8 mouse cellular contexts compared by ENCODE assay signal in the genomic region with DNA sequence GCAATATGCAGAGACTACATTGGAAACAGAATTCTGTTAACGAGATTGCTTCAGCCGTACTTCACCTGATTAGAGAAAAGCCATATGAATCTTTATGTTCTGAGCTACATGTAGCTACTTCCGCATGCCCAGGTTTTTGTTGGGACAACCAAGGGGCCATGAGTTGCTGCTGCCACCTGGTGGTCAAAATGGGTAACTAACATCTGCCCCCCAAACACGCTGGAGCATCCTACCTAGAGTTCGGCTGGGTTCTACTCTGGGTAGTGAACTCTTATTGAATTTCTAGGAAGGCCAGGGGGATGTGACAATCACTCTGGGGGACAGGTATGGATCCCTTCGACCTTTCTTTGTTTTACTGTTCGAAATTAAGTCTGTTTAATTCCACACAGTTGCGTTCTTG. TPM values are rescaled to one million over a fixed set of nuclear protein-coding genes. Genes with fewer than 3 reads are reported as not detected.
DNase-seq lines count a peak whose midpoint lies in the region; ATAC-seq lines count a peak whose summit lies in the region.

No protein-coding gene starts in this region.

- no peaks in the 10 kb centered on the region for H3K27me3 ChIP-seq in forebrain, embryonic 13.5 days

- H3K9me3 ChIP-seq in forebrain, embryonic 13.5 days (replicated peaks) = no peaks in the 10 kb centered on the region

- no peak overlapping the region for H3K27ac ChIP-seq in forebrain, embryonic 13.5 days

- ATAC-seq in forebrain, embryonic 13.5 days = peak; percentile 82; the same call in 1 of the 2 replicates

- no peaks in the 10 kb centered on the region for H3K4me1 ChIP-seq in forebrain, embryonic 13.5 days

- no peak overlapping the region for H3K4me3 ChIP-seq in forebrain, embryonic 13.5 days

- no peak overlapping the region for H3K4me2 ChIP-seq in forebrain, embryonic 13.5 days

- WGBS in forebrain, embryonic 13.5 days = 30% methylated on average over 8 of the region's 8 CpGs

- peak; percentile 56 for DNase-seq in Muller cell, postnatal 12 days (ENCODE audit: inconsistent ontology term)
- DNase-seq in c-Kit-positive CD71-positive TER-119-negative erythroid progenitor cells, embryonic 14.5 days (ENCODE audit: low read depth) = peak; percentile 62
- peak; percentile 86 for DNase-seq in heart, postnatal 4 days
- DNase-seq in layer of hippocampus, adult 8-10 months (ENCODE audit: low spot score in 2 of 2) = peak; percentile 44 to 86
- peak; percentile 85 for DNase-seq in lung, postnatal 14 days
- DNase-seq in right cerebral cortex, postnatal 14 days = peak; percentile 76
- DNase-seq in urinary bladder, postnatal 10 days (ENCODE audit: low spot score) = peak; percentile 37

- no peak overlapping the region for H3K9ac ChIP-seq in forebrain, embryonic 13.5 days

- no peaks in the 10 kb centered on the region for H3K36me3 ChIP-seq in forebrain, embryonic 13.5 days (ENCODE audit: poor library complexity, severe bottlenecking)

RNA-seq across cellular contexts. Expression of a gene that starts 25.8 kb away (rescaled TPM):
- 3.5 and 4.1 TPM in 2 replicates for polyA plus RNA-seq in forebrain, embryonic 13.5 days (2015; fragmentation: Nextera tagmentation; extraction: Ambion mirVana)
- total RNA-seq in heart, postnatal 4 days (2021) = 10 to 100 TPM; 47.4 to 47.9 TPM
- total RNA-seq in layer of hippocampus, adult 8-10 months (2022) = 10 to 100 TPM; 23.4 to 25.9 (median 24.6) TPM
